Mouse (Mus musculus): Measurements from ENCODE around the gene Map3k20.

The Map3k20 gene

DNA sequence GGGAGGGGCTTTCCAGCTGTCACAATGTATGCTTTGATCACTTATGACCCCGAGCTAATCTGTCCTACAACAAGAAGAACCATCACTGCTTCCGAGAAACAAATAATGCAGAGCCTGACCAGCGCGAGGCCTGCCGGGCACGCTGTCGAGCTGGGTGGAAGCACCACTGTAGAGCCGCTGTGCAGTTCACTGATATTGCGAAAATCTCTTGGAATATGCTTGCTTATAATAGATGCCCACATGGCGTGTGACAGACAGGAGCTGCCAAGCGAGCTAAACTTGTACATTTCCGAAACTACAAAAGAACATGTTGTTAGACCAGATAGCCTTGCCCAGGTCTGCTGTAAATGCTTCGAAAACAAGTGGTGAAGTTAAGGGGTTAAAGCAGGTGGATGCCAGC is 86.7 kb downstream of the Map3k20 start:
- DNase-seq (ENCODE audit: low read depth in 1 of 2, low spot score in 2 of 2): no peak

DNA sequence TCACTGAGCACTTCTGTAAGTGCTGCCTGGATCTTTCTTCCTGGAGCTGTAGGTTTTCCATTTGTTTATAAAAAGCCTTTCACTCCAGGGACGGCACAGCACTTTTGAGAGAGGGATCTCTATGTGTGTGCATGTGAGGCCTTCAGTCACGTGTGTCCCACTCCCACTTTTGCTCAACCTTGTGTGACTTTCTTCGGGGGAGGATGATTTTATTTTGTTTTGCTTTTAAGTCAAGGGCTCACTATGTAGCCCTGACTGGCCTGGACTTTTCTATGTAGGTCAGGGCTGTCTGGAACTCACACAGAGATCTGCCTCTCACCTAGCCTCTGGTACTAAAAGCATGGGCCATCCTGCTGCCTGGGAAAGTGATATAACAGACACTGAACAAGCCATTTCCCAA is 88.6 kb downstream of the Map3k20 start:
- DNase-seq (ENCODE audit: low read depth in 1 of 2, low spot score in 2 of 2): no peak

DNA sequence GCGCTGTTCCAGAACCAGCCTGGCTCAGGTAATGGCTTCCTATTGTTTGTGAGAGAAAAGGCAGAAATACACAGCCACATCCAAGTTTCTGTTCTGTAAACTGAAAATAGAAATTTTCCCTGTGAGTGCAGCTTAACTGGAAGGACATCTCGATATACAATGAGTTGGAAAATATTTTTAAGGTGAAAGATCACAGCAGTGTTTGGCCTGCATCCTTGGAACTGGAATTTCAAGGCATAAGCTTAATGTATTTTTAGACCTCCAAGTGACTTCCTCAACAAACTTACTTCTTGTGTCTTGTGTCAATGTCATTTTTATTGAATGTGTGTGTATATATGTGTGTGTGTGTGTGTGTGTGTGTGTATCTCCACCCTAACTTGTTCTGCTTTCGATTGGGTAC is 90.4 kb downstream of the Map3k20 start:
- DNase-seq (ENCODE audit: low read depth in 1 of 2, low spot score in 2 of 2): no peak

DNA sequence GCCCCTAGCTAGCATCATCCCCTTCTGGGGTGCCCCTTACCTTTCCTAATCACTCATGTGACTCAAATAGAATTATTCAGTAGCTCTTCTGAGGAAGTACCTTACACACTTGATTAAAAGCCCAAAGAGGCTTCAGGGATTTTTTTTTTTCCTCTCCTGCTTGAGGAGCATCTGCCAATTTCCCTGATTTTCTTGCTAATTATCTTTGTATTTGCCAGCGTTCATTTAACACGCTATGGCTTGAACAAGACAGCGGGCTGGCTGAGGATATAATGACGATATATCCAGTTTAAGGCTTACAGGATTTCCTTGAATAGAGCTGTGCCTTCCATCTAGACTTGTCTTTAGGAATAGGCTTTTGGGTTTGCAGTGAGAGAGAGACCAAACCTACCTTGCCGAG is 91.5 kb downstream of the Map3k20 start:
- DNase-seq (ENCODE audit: low read depth in 1 of 2, low spot score in 2 of 2): no peak

DNA sequence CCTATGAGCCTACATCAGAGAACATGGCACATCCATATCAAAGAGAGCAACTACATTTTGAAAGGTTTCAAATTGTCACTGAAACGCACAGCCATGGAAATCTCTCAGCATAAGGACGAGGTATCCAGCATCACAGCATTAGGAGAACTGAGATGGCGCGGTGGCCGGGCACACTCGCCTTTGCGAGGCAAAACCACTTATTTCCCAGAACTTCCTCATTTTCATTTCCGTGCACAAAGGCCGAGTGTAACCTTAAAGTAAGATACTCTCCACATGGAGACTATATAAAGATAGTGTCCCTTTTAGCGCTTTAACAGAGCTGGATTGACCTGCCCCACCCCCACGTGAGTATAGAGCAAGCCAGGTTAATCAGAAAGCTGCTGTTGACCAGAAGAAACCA is 94.0 kb downstream of the Map3k20 start:
- peak in 1 of 2 experiments; percentile 43 for DNase-seq (ENCODE audit: low read depth in 1 of 2, low spot score in 2 of 2)

DNA sequence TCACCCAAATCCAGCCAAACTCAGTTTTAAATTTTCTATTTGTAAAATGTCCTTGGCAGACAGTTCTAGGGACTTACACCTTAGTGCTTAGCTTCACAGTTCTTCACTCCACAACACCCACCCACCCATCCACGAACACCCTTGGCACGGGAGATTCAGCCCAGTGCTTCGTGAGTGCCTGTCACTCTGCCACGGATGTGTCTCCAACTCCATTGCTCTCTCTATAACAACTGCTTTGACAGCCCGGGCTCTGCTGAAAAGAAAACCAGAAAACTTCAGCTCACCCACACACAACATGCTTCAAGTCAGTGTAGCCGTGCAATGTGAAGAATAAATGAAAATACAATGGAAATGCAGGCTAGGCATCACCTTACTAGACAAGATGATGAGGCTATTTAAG is 97.2 kb downstream of the Map3k20 start:
- no peak for DNase-seq (ENCODE audit: low read depth in 1 of 2, low spot score in 2 of 2)

DNA sequence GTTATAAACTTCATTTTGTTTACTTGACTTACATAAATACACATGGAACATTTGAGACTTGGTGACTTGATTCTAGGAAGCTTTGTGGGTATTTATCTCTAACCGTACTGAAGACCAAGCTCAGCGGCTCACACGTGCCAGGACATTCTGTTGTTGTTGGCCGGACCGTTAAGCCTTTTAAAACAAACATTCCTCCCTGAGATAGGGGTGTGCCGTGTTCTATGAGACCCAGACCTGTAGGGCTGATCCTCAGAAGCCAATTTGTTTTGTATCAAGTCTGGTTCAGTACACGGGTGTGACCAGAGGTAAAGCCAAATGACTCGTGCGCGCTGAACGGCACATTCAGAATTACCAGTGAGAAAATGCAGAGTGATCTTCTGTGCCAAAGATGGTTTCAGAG is 97.9 kb downstream of the Map3k20 start:
- DNase-seq (ENCODE audit: low read depth in 1 of 2, low spot score in 2 of 2): no peak

DNA sequence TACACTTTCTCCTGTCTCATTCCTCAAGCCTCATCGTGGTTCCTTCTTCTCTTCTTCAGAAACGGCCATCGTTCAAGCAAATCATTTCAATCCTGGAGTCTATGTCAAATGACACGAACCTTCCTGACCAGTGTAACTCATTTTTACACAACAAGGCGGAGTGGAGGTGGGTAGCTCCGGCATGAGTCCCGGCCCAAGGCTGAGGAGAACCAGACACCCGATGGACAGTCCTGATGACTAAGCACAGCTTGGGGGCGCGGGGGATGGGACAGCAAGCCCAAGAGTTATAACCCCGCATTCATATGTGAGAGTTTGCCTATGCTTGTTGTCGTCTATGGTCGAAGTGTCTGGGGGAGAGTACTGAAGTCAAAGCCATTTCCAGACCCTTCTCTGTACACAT is 104.0 kb downstream of the Map3k20 start:
- no peak for DNase-seq (ENCODE audit: low read depth in 1 of 2, low spot score in 2 of 2)

DNA sequence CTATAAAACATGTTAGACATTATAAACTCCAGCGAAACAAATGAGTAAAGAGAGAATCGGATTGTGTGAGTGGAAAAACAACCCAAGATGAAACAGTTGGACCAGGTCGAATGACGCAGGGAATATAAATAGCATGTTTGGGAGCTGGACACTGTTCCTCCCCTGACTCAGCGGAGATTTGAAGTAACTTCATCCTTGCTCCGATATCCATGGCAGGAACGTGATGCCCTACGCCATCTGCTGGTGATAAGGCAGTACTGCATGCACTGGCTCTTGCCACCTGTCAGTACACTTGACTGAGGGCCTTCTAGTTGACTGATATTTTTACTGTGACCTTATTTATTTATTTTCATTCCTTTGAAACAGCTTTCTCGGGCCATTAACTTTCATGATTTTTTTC is 104.5 kb downstream of the Map3k20 start:
- peak in 1 of 2 experiments; percentile 69 for DNase-seq (ENCODE audit: low read depth in 1 of 2, low spot score in 2 of 2)

DNA sequence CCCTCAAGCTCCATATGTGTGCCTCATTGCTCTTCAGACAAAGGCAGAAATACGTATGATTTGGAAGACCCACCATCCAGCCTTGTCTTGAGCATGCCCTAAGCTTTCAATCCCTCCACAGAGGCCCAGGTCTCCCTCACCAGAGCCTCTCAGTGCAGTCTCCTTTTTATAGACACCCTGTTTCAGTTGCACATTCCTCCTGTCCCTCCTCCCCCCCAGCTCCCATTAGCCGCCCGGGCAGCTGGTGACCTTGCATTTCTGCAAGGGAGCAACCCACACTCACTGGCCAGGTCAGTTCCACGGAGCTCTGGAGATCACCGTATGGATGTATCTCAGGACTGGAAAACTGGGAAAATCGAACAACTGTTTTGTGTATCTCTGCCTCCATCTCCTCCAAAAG is 105.0 kb downstream of the Map3k20 start:
- no peak for DNase-seq (ENCODE audit: low read depth in 1 of 2, low spot score in 2 of 2)

DNA sequence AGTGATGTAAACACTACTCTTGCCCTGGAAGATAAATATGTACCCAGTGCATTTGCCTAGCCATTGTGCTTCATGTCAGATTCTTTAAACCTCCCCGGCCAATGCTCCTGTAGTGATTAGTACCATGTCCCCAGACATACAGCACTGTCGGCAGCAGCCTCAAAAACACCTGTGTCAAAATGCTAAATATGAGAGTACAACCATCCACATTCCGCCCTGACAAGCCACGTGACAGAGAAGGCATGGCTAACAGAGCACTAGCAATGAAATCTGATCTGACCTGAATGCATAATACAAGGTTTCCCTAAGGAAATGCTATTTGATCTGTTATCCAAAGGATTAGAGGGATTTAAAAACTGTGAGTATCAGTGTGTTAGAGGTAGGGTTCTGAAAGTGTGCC is 105.6 kb downstream of the Map3k20 start:
- no peak for DNase-seq (ENCODE audit: low read depth in 1 of 2, low spot score in 2 of 2)

DNA sequence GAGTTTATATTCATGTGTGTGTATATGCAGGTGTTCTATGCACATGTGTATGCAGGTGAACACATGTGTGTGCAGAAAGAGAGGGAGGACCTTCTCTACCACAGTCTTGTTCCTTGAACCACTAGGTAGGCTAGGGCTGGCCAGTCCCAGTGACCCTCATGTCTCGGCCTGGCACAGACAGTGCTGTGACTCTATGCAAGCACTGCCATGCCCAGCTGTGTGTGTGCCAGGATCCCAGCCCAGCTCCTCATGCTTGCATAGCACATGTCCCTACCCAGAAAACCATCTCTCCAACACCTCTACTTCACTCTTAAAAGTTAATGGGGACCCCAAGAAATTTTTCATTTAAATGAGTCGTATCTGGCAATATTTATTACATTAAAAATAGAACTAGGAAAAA is 106.3 kb downstream of the Map3k20 start:
- no peak for DNase-seq (ENCODE audit: low read depth in 1 of 2, low spot score in 2 of 2)

DNA sequence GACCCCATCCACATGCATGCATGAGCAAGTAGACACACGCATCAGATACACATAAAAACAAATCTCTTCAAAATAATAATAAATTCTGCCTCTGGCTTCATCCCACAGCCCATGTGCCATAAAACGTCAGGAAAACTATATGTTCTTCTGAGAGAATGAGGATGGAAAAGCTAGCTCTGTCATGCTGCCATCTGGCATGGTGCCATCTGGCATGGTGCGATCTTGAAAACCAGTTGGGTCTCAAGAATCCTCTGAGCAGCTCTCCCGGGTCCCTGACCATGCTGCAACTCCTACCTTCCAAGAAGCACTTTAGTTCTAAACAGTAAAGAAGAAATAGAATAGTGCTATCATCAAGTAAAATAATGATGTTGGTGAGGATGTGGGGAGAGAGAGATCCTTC is 106.9 kb downstream of the Map3k20 start:
- DNase-seq (ENCODE audit: low read depth in 1 of 2, low spot score in 2 of 2): no peak

DNA sequence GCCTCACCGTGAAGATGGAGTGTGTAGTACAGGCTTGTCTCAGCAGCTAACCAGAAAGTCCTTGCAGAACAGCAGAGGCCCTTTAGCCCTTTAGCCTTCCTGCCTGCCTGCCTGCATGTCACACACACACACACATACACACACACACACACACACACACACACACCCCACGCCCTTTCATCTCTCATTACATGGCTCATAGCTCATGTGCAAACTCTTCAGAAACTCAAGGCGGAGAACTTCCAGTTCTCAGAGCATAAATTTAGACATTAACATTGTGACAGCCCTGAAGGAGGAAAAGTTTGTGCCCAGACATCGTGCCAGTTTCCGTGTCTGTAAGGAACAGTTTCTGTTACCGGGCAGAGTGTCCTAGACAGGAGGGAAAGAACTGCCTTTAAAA is 111.5 kb downstream of the Map3k20 start:
- no peak for DNase-seq (ENCODE audit: low read depth in 1 of 2, low spot score in 2 of 2)

DNA sequence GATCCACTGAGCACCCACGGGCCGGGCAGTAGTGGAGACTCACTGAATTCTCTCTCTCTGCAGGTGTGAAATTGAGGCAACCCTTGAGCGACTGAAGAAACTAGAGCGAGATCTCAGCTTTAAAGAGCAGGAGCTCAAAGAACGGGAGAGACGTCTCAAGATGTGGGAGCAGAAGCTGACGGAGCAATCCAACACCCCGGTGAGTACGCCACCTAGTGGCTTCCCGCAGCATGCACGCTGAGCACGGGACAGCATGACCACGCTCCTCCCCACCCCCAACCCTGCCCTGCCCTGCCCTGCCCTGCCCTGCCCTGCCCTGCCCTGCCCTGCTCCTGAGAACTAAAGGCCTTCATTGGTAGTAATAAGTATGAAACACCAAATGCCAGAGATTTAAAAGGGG is 112.8 kb downstream of the Map3k20 start:
- peak in 1 of 2 experiments; percentile 34 for DNase-seq (ENCODE audit: low read depth in 1 of 2, low spot score in 2 of 2)

DNA sequence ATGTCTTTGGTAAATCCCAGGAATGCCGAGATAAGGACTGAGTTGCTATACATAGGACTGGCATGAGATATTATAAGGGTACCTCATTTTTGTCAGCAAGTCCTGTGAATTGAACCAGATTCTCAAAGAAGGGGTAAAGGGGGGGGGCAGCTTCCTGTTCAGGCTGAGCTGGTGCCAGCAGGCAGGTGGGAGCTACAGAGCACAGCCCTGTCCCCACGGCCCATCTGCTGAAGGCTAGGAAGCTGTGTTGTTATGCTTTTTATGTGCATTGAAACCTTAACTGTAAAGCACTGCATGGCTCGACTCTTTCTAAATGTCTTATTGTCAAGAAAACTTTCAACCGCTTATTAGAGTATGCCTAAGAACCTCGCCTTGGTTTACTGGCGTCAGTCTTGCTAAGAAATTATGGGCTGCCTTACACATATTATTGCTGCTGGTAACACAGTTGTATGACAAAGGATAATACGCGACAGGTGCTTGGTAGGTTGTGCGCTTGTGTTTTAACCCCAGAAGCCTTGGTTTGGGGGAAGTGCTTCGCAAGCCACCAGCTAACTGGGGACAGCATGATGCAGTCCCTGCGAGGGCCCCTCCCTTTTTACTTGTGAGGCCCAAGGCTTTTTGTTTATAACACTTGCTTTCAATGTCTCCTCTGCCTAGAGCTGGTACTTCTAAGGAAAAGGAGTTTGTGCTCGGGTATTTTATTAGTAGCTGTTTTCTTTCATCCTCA is 114.2 kb downstream of the Map3k20 start:
- no peak for DNase-seq (ENCODE audit: low read depth in 1 of 2, low spot score in 2 of 2)

DNA sequence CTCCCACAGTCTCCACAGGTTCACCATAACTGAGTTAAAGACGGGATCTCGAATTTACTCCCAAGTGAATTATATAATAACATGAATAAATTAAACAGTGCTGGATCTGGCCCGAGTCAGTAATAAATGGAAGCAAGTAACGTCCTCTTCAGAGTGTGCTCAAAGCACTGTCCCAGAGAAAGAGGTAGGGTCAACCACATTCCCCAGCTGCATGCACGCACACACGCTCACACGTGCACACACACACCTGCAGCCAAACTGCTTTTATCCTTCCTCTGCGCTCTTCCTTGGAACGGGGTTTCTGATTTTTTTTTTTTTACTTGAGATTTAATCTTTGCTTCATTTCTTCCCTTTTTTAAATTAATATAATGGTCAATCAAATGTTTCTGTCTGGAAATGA is 115.9 kb downstream of the Map3k20 start:
- DNase-seq (ENCODE audit: low read depth in 1 of 2, low spot score in 2 of 2): no peak

DNA sequence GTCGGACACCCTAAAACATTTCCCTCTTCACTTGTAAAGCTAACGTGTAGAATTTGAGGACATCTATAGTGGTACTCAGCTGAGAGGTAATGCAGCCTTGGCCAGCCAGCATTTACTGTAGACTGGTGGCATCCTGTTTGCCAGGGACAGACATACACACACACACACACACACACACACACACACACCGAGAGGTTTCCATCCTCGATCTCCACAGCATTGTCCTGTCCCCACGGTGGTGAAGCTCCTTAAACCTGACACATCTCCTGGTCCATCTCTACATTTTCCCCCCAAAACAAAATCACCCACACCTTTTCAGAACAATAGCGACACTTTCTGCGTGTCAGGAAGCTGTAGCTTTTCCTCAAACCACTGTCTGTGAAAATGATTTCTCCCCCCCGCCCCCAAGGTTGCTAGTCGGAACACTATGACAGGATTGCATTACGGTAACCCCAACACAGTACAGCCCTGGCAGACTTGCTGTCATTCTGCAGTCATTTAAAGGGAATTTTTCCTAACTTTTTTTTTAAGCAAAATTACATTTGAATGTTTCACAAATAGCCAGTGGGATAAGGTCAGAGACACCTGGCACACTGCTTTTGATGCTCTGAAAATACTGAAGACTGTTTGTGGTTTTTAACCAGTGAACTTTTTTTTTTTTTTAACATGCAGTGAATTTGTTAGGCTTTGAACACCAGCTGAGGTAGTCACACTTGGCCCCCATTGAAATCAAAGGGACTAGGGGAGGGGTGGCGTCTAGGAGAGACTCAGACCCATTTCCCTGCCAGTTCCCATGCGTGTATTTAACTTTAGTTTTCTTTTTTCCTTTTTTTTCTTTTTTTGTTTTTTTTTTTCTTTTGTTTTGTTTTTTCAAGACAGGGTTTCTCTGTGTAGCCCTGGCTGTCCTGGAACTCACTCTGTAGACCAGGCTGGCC is 120.5 kb downstream of the Map3k20 start:
- DNase-seq (ENCODE audit: low read depth in 1 of 2, low spot score in 2 of 2): no peak

DNA sequence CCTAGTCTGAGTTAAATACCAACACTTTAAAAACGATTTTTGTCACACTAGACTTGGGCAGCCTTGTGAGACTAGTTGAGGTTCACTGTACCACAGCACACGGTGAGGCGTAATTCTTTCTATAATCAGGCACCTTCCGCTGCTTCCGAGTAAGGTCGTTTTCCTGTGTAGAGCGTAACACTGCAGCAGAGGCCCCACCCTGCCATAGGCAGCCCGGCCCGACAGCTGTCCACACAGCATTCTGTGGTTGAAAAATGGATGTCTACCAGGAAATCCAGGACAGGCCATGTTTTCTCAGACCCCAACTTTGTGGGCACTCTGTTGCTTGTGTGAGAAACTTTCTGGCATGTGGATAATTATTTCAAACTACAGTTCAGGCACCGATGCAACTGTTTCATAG is 121.3 kb downstream of the Map3k20 start:
- no peak for DNase-seq (ENCODE audit: low read depth in 1 of 2, low spot score in 2 of 2)

DNA sequence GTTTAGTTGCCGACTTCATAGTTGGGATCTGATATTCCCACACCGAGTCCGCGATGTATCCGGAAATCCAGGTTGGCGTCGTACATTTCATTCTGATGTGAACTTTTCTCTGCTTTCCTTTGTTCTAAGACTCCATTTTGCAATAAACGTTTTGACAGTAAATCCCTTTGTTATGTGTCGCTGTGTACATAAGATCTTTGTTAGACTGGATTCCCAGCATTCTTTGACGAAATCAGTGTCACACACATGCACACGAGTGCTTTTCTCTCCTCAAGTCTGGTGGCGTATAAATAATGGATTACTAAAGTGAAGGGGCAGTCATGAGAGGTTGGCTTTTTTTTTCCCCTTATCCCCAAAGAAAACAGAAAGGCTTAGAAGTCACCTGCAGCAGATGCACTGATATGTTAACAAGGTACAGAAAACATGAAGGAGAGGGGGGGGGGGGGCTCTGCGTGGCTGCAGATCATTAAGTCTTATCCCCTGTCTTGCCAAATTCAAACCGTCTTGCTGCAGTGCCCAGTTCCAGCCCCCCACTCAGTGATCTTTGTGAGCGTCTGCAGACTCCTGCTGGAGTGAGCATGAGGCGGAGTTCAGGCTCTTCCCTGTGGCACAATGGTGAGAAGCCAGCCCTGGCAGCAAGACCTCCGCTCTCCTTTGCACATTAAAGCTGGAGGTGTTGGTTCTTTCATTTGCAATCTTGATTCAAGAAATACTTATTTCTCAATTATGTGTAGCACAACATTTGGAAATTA is 122.1 kb downstream of the Map3k20 start:
- no peak for DNase-seq (ENCODE audit: low read depth in 1 of 2, low spot score in 2 of 2)

DNA sequence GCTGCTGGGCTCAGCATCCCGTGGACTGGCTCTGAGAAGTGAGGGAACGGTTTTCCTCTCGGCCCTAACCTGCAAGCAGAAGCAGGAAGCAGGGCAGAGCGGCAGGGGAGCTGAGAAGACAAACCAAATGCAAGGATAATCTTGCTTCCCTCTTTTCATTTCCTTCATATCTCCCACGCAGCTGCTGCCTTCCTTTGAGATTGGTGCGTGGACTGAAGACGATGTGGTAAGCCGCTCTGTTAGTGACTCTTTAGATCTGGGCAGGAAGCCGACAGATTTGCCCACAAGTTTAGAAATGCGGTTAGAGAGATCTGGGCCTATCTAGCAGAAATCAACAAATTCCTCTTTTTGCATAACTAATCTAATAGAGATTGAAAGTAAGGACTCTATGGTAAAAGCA is 124.5 kb downstream of the Map3k20 start:
- no peak for DNase-seq (ENCODE audit: low read depth in 1 of 2, low spot score in 2 of 2)

DNA sequence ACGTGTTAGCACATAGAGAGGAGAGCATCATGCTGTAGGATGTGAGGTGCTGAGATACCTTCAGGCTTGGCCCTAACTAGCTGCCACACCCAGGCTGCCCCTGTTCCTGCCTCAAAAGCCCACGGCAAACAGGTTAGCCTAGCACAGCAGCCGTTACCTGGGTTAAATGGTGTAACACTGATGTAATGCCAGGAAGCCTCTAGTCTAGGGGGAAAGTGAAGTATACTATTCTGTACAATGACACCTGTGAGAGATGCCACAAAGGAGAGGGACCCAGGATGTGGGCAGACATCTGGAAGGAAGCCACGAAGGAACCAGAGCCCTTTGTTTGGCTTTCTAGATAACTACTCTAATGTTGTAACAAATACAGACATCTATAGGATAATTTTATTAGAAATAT is 126.8 kb downstream of the Map3k20 start:
- DNase-seq (ENCODE audit: low read depth in 1 of 2, low spot score in 2 of 2): no peak

Measured in monocyte, adult 2 months (primary cell).